Mouse (Mus musculus) midbrain, postnatal 0 days (tissue): Measurements from ENCODE around the gene C1qtnf5. TPM values are rescaled to one million over a fixed set of nuclear protein-coding genes. Genes with fewer than 3 reads are reported as not detected.

Experiments used
- ATAC-seq: fragments of 200-750 bp; cut with Nextera tagmentation; 2 replicates; pipeline ENCODE4 v1.8.0; 2017; ENCODE audit warnings: moderate number of reproducible peaks, mild to moderate bottlenecking, moderate TSS enrichment, moderate library complexity; ENCODE audit not compliant: low FRiP score
- DNase-seq: peaks from one replicate; pipeline ENCODE4 v3.0.0-alpha.2; 2015; ENCODE audit warnings: low spot score
- H3K27ac ChIP-seq: fragments of 300-500 bp; sonication (generic); 2 replicates; pipeline ENCODE4 v1.5.1; 2014; ENCODE audit warnings: low read depth, mild to moderate bottlenecking, low read length, mixed read lengths
- H3K27me3 ChIP-seq: fragments of 300-500 bp; sonication (generic); 2 replicates; pipeline ENCODE4 v1.6.1; 2014; ENCODE audit warnings: low read length, control low read depth, mixed read lengths; ENCODE audit not compliant: insufficient read depth
- H3K36me3 ChIP-seq: fragments of 300-500 bp; sonication (generic); 2 replicates; pipeline ENCODE4 v1.6.1; 2014; ENCODE audit warnings: low read length, control low read depth, mixed read lengths; ENCODE audit not compliant: insufficient read depth
- H3K4me1 ChIP-seq: fragments of 300-500 bp; sonication (generic); 2 replicates; pipeline ENCODE4 v1.6.1; 2014; ENCODE audit warnings: mild to moderate bottlenecking, control low read depth, antibody characterized with exemption, low read length, mixed read lengths; ENCODE audit not compliant: insufficient read depth
- H3K4me2 ChIP-seq: fragments of 300-500 bp; sonication (generic); 2 replicates; pipeline ENCODE4 v1.6.1; 2014; ENCODE audit warnings: low read depth, mild to moderate bottlenecking, low read length, mixed read lengths; ENCODE audit not compliant: poor library complexity, severe bottlenecking
- H3K4me3 ChIP-seq: fragments of 300-500 bp; sonication (generic); 2 replicates; pipeline ENCODE4 v1.5.1; 2014; ENCODE audit warnings: low read depth, mild to moderate bottlenecking, low read length, moderate library complexity
- H3K9ac ChIP-seq: fragments of 300-500 bp; sonication (generic); replicated peaks from 2 replicates; pipeline ENCODE4 v1.6.1; 2014; ENCODE audit warnings: mild to moderate bottlenecking, low read length, moderate library complexity, mixed read lengths; ENCODE audit not compliant: poor library complexity, severe bottlenecking
- H3K9me3 ChIP-seq: fragments of 300-500 bp; sonication (generic); 2 replicates; pipeline ENCODE4 v1.6.1; 2016; ENCODE audit warnings: low read length, control low read depth
- CTCF ChIP-seq: IDR thresholded peaks from 2 replicates; pipeline ENCODE4 v1.5.1; 2016; ENCODE audit warnings: antibody characterized with exemption, mild to moderate bottlenecking
- WGBS: fragments of 180-500 bp; shearing (Covaris S2); extraction: QIAGEN DNeasy Blood & Tissue Kit; methylation state at CpG from one replicate; pipeline ENCODE4 v1.1.7; 2014; 5-methylcytosine and 5-hydroxymethylcytosine counted together
- polyA plus RNA-seq: library from polyadenylated mRNA; unstranded; fragments of >200 nt; fragmentation: Nextera tagmentation; extraction: Ambion mirVana; gene quantifications from 2 replicates; pipeline ENCODE4 v1.2.1, GENCODE M21; 2015
- total RNA-seq: library from RNA; depleted of rRNA; stranded (reverse); fragments of >200 nt; gene quantifications from 2 replicates; pipeline ENCODE4 v1.2.3, GENCODE M21; 2014

The C1qtnf5 gene
- total and polyA plus RNA-seq, 2 experiments from 2014 or later, result 9.9 to 29.0 TPM

- Histone ChIP-seq H3K27ac (no peak overlapping the region), H3K4me3 (no peak overlapping the region), H3K9ac (no peak overlapping the region), H3K27me3 (no peaks in the 10 kb centered on the region), H3K9me3 (no peaks in the 10 kb centered on the region), H3K4me2 (no peak overlapping the region), H3K36me3 (no peaks in the 10 kb centered on the region), H3K4me1 (peaks cover 6% of the 10 kb centered on the region; the same call in 1 of the 2 replicates)
- DNase-seq (no peak), ATAC-seq (no peak)
- TF ChIP-seq CTCF, result no peak
- 85% methylated on average over 3 of the region's 3 CpGs for WGBS
Observed at GRCm38 (mm10) chr9:44094737-44095136, 12.3 kb upstream of the C1qtnf5 start.

DNA sequence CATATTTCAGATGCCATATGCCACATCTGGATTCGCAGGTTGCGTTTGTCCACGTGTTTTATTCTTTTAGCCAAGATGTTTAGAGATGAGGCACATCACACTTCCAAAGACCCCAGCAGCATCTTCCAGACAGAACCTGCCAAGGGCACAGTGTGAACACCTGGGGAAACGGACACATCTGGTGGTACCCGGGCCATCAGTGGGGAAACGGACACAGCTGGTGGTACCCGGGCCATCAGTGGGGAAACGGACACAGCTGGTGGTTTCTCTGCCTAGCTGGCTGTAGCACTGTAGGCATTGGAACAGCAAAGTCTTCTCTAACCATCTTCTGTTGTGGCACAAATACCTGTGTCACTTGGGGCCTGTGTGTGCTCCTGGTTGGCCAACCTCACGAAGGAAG, 11.3 kb upstream of the C1qtnf5 start:
- H3K9ac ChIP-seq, result no peak overlapping the region
- no peak overlapping the region for H3K4me2 ChIP-seq
- peaks cover 6% of the 10 kb centered on the region; the same call in 1 of the 2 replicates for H3K4me1 ChIP-seq
- no peak for ATAC-seq
- no peak for TF ChIP-seq CTCF
- H3K27me3 ChIP-seq, result no peaks in the 10 kb centered on the region
- 85% methylated on average over 9 of the region's 9 CpGs for WGBS
- no peak overlapping the region for H3K4me3 ChIP-seq
- no peak for DNase-seq
- H3K9me3 ChIP-seq, result no peaks in the 10 kb centered on the region
- no peak overlapping the region for H3K27ac ChIP-seq
- H3K36me3 ChIP-seq, result no peaks in the 10 kb centered on the region

- Histone ChIP-seq H3K27me3 (no peaks in the 10 kb centered on the region), H3K9me3 (no peaks in the 10 kb centered on the region), H3K4me3 (no peak overlapping the region), H3K9ac (no peak overlapping the region), H3K4me1 (peaks cover 6% of the 10 kb centered on the region; the same call in 1 of the 2 replicates), H3K27ac (peak overlapping the region; percentile 59), H3K36me3 (no peaks in the 10 kb centered on the region), H3K4me2 (no peak overlapping the region)
- DNase-seq (peak; percentile 72), ATAC-seq (peak; percentile 67; the same call in 1 of the 2 replicates)
- 0 out of 2 replicates have a peak, but pooled peaks have one; percentile 8 for TF ChIP-seq CTCF
- 12% methylated on average over 9 of the region's 9 CpGs for WGBS
Observed at GRCm38 (mm10) chr9:44096536-44096935, 10.5 kb upstream of the C1qtnf5 start.

- Histone ChIP-seq H3K4me3 (no peak within 1 kb of the TSS), H3K4me2 (no peak within 1 kb of the TSS), H3K27ac (no peak within 1 kb of the TSS), H3K9me3 (no peaks in the 10 kb centered on the region), H3K9ac (no peak within 1 kb of the TSS), H3K4me1 (peaks cover 4% of the 10 kb centered on the region; the same call in 1 of the 2 replicates), H3K36me3 (no peaks in the 10 kb centered on the region; the same call in 1 of the 2 replicates), H3K27me3 (no peaks in the 10 kb centered on the region)
- DNase-seq (no peak), ATAC-seq (no peak)
- TF ChIP-seq CTCF, result no peak
- WGBS, result 40% methylated on average over 9 of the region's 9 CpGs
Observed at GRCm38 (mm10) chr9:44101490-44101889, 5.6 kb upstream of the C1qtnf5 start, which contains the start of gene Mfrp. Mfrp (plus strand) TSS chr9:44101729.

GRCm38 (mm10) chr9:44104881-44105280, 2.2 kb upstream of the C1qtnf5 start:
- DNase-seq, result no peak
- no peaks in the 10 kb centered on the region for H3K9me3 ChIP-seq
- H3K9ac ChIP-seq, result no peak overlapping the region
- no peaks in the 10 kb centered on the region for H3K27me3 ChIP-seq
- no peak for ATAC-seq
- H3K27ac ChIP-seq, result no peak overlapping the region
- 91% methylated on average over 7 of the region's 7 CpGs for WGBS
- H3K4me2 ChIP-seq, result no peak overlapping the region
- H3K4me3 ChIP-seq, result no peak overlapping the region
- H3K4me1 ChIP-seq, result peaks cover 6% of the 10 kb centered on the region; the same call in 1 of the 2 replicates
- no peaks in the 10 kb centered on the region; the same call in 1 of the 2 replicates for H3K36me3 ChIP-seq
- TF ChIP-seq CTCF, result no peak

DNA sequence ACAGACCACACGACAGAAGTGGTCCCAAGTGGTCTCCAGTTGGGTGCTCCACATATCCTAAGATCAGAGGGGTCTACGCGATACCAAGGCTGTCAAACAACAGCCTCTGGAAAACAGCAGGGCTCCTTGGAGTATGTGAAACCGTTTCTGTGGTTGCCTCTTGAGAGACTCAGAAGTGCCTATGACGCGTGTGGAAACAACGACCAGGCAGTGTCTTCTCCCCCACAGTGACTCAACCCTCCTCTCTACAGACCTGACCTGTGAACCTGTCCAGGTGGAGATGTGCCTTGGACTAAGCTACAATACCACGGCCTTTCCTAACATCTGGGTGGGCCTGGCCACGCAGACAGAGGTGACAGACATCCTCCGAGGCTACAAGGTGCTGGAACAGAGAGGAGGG, 1.3 kb upstream of the C1qtnf5 start:
- TF ChIP-seq CTCF, result no peak
- no peaks in the 10 kb centered on the region for H3K9me3 ChIP-seq
- no peaks in the 10 kb centered on the region for H3K27me3 ChIP-seq
- peaks cover 6% of the 10 kb centered on the region; the same call in 1 of the 2 replicates for H3K4me1 ChIP-seq
- DNase-seq, result no peak
- no peak for ATAC-seq
- no peak overlapping the region for H3K4me2 ChIP-seq
- no peak overlapping the region for H3K27ac ChIP-seq
- no peaks in the 10 kb centered on the region; the same call in 1 of the 2 replicates for H3K36me3 ChIP-seq
- no peak overlapping the region for H3K9ac ChIP-seq
- H3K4me3 ChIP-seq, result no peak overlapping the region
- WGBS, result 88% methylated on average over 10 of the region's 10 CpGs
